Mouse (Mus musculus) ES-E14 (cell line): ENCODE measurements around the gene Manf. TPM values are rescaled to one million over a fixed set of nuclear protein-coding genes. Genes with fewer than 3 reads are reported as not detected.

Source experiments
- DNase-seq: peaks from one replicate; pipeline ENCODE4 v3.0.0-alpha.2; 2013; ENCODE audit warnings: low read depth, low spot score
- H3K27ac ChIP-seq: 2 replicates; pipeline ENCODE4 v1.5.1; 2012; ENCODE audit warnings: low read depth, mild to moderate bottlenecking, low read length, moderate library complexity, mixed read lengths; ENCODE audit not compliant: poor library complexity, insufficient read depth, severe bottlenecking
- H3K36me3 ChIP-seq: 2 replicates; pipeline ENCODE4 v1.6.1; 2012; ENCODE audit warnings: mild to moderate bottlenecking, low read length, moderate library complexity, mixed read lengths; ENCODE audit not compliant: control insufficient read depth, poor library complexity, insufficient read depth, severe bottlenecking
- H3K4me1 ChIP-seq, 2 experiments: fragments of 150-350 bp in 1 of 2; sonication (generic) in 1 of 2; 2 replicates each; pipeline ENCODE4 v1.6.1; 2012; ENCODE audit warnings: low read length in 2 of 2, mild to moderate bottlenecking in 1 of 2, mixed read lengths in 1 of 2; ENCODE audit not compliant: control insufficient read depth in 2 of 2, insufficient read depth in 2 of 2, poor library complexity in 1 of 2
- H3K4me3 ChIP-seq, 2 experiments: fragments of 150-350 bp in 1 of 2; sonication (generic) in 1 of 2; 2 replicates each; pipeline ENCODE4 v1.5.1; 2012; ENCODE audit warnings: low read length in 2 of 2, low read depth in 1 of 2, mild to moderate bottlenecking in 1 of 2, mixed read lengths in 1 of 2; ENCODE audit not compliant: insufficient read depth in 1 of 2, poor library complexity in 1 of 2, severe bottlenecking in 1 of 2
- H3K9ac ChIP-seq: 2 replicates; pipeline ENCODE4 v1.6.1; 2012; ENCODE audit warnings: low read depth, mild to moderate bottlenecking, low read length, mixed read lengths; ENCODE audit not compliant: poor library complexity, insufficient read depth, severe bottlenecking
- H3K9me3 ChIP-seq: fragments of 150-350 bp; sonication (generic); 2 replicates; pipeline ENCODE4 v1.6.1; 2012; ENCODE audit warnings: low read depth, mild to moderate bottlenecking, low read length; ENCODE audit not compliant: control insufficient read depth, insufficient read depth
- CHD2 ChIP-seq: IDR thresholded peaks from 2 replicates; pipeline ENCODE4 v1.6.1; 2014; ENCODE audit warnings: mild to moderate bottlenecking, low read depth, low read length, inconsistent platforms
- HCFC1 ChIP-seq: IDR thresholded peaks from 2 replicates; pipeline ENCODE4 v1.6.1; 2012; ENCODE audit warnings: low read length, inconsistent platforms, borderline replicate concordance; ENCODE audit not compliant: insufficient read depth
- MAFK ChIP-seq: IDR thresholded peaks from 2 replicates; pipeline ENCODE4 v1.6.1; 2014; ENCODE audit warnings: mild to moderate bottlenecking, low read depth, low read length, inconsistent platforms; ENCODE audit not compliant: insufficient read depth
- ZC3H11A ChIP-seq: IDR thresholded peaks from 2 replicates; pipeline ENCODE4 v1.6.1; 2012; ENCODE audit warnings: low read depth, mild to moderate bottlenecking, inconsistent platforms, low read length, borderline replicate concordance
- ZNF384 ChIP-seq: IDR thresholded peaks from 2 replicates; pipeline ENCODE4 v1.6.1; 2012; ENCODE audit warnings: low read depth, low read length, inconsistent platforms
- in situ Hi-C, 2 experiments: fragments of 600-800 bp; cut with MboI; formaldehyde crosslinking; loops; one replicate each; pipeline ENCODE4 v1.15.1; 2025; ENCODE audit warnings: low sequenced_read_pairs in 2 of 2, inconsistent platforms in 1 of 2; ENCODE audit not compliant: unreplicated experiment in 2 of 2
- total RNA-seq: library from RNA; depleted of rRNA; stranded (reverse); fragments of 300-350 nt; gene quantifications from 2 replicates; pipeline ENCODE4 v1.2.3, GENCODE M21; 2012

The Manf gene
- total RNA-seq, 1 experiment = 517 TPM

DNA sequence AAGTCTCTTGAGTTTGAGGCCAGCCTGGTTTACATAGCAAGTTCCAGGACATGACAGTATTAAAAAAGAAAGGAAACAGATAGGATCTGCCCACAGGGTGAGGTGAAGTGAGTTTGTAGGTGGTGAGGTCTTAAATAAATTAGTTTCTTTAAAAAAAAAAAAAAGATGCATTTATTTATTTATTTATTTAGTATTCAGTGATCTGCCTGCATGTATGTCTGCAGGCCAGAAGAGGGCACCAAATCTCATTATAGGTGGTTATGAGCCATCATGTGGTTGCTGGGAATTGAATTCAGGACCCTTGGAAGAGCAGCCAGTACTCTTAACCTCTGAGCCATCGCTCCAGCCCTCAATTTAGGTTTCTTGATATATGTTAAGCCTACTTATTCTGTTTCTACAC lies 51.2 kb downstream of the Manf start:
- Histone ChIP-seq H3K4me3 (no peak overlapping the region), H3K9ac (no peak overlapping the region), H3K27ac (no peak overlapping the region), H3K4me1 (no peaks in the 10 kb centered on the region), H3K9me3 (no peaks in the 10 kb centered on the region), H3K36me3 (peaks cover 8% of the 10 kb centered on the region)
- in situ Hi-C loops = no loop called here
- no peak for DNase-seq
- TF ChIP-seq CHD2 = no peak
- no peak for TF ChIP-seq MAFK
- TF ChIP-seq ZC3H11A = no peak
- no peak for TF ChIP-seq HCFC1
- no peak for TF ChIP-seq ZNF384

- TF ChIP-seq HCFC1 = no peak
- no peak for TF ChIP-seq MAFK
- peak; percentile 65; the same call in 1 of the 2 replicates for TF ChIP-seq ZNF384
- in situ Hi-C loops = no loop called here
- Histone ChIP-seq H3K4me1 (peaks cover 0 to 2% of the 10 kb centered on the region in 2 experiments; a peak in 1 of 4 replicates), H3K36me3 (no peaks in the 10 kb centered on the region), H3K9me3 (no peaks in the 10 kb centered on the region), H3K4me3 (peak overlapping the region; percentile 93 to 99), H3K27ac (peak overlapping the region; percentile 97), H3K9ac (peak overlapping the region; percentile 99)
- DNase-seq = peak; percentile 90
Observed at GRCm38 (mm10) chr9:106822381-106823104, 69.2 kb downstream of the Manf start.

DNA sequence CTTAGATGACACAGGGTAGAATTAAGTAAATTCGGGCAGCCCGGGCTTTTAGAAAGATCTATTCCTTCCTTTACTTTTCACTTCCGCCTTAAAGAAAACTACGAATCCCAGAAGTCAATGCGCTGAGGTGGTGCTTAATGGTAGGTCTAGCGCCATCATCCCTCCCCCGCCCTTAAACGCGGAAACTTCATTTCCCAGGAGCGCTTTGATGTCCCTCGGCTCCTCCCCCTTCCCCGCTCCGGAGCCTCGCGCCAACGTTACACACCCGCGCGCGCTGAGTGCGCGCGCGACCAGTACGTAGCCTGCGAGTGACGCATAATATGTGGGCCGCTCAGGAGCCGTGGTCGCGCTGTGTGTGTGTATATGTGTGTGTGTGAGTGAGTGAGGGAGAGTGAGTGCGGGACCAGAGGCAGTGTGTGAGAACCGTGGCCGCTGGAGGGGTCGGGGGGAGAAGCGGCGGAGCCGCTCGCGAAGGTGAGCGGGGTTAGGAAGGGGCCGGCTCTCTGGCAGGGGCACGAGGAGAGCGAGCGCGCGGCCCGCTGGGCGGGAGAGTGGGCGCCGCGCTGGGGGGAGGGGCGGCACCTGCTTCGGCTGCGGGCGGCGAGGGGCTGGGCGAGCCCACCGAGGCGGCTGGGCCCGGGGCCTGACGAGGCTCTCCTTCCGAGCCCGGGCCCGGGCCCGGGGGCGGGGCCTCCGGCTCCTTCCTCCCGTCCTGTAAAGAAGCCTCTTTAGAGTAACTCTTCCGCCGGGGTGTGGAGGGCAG lies 70.0 kb downstream of the Manf start, which contains the start of gene Dcaf1:
Gene Dcaf1 (plus strand): TSS at position 257 of the 763 bp plus-strand sequence.
- peak within 1 kb of the TSS; percentile 97 for H3K27ac ChIP-seq
- H3K4me1 ChIP-seq = peaks cover 0 to 2% of the 10 kb centered on the region in 2 experiments; a peak in 1 of 4 replicates
- H3K4me3 ChIP-seq = peak within 1 kb of the TSS; percentile 93 to 99
- TF ChIP-seq ZNF384 (no peak), CHD2 (no peak), HCFC1 (peak; percentile 96), ZC3H11A (no peak)
- H3K9ac ChIP-seq = peak within 1 kb of the TSS; percentile 99
- in situ Hi-C loops = no loop called here
- no peaks in the 10 kb centered on the region for H3K36me3 ChIP-seq
- DNase-seq = peak; percentile 97
- no peaks in the 10 kb centered on the region for H3K9me3 ChIP-seq

- Histone ChIP-seq H3K27ac (no peak overlapping the region), H3K4me1 (peaks cover 0 to 2% of the 10 kb centered on the region in 2 experiments; a peak in 1 of 4 replicates), H3K36me3 (no peaks in the 10 kb centered on the region), H3K4me3 (peak overlapping the region; percentile 58 to 81), H3K9ac (peak overlapping the region; percentile 70; the same call in 1 of the 2 replicates), H3K9me3 (no peaks in the 10 kb centered on the region)
- in situ Hi-C loops = no loop called here
- DNase-seq = no peak
- no peak for TF ChIP-seq MAFK
- no peak for TF ChIP-seq ZNF384
- no peak for TF ChIP-seq CHD2
- no peak for TF ChIP-seq HCFC1
- TF ChIP-seq ZC3H11A = no peak
Observed at GRCm38 (mm10) chr9:106821050-106821617, 70.6 kb downstream of the Manf start.
